Mouse (Mus musculus): ENCODE data around the gene Dcaf12.

- TF ChIP-seq CTCF (IDR thresholded peaks at IDR 0.05; ENCODE audit: low read depth, low read length) (no peak), GATA1 (IDR thresholded peaks at IDR 0.05; ENCODE audit: borderline replicate concordance, low read length) (no peak), TAL1 (conservative IDR thresholded peaks at IDR 0.05; ENCODE audit: low read depth, low read length) (no peak), GATA2 (IDR thresholded peaks at IDR 0.05; ENCODE audit: borderline replicate concordance, low read depth, low read length) (no peak), POLR2AphosphoS5 (IDR thresholded peaks at IDR 0.05; ENCODE audit: insufficient replicate concordance, low read depth, low read length) (no peak)
These were observed 38.8 kb downstream of the Dcaf12 start for GRCm38 (mm10) chr4:41275927-41276326.
